Mouse (Mus musculus): Measurements from ENCODE around the gene Hrc. TPM values are rescaled to one million over a fixed set of nuclear protein-coding genes. Genes with fewer than 3 reads are reported as not detected.

Gene Hrc
- total and polyA plus RNA-seq, 2 experiments from 2014 or later = 0.33 to 0.49 TPM

DNA sequence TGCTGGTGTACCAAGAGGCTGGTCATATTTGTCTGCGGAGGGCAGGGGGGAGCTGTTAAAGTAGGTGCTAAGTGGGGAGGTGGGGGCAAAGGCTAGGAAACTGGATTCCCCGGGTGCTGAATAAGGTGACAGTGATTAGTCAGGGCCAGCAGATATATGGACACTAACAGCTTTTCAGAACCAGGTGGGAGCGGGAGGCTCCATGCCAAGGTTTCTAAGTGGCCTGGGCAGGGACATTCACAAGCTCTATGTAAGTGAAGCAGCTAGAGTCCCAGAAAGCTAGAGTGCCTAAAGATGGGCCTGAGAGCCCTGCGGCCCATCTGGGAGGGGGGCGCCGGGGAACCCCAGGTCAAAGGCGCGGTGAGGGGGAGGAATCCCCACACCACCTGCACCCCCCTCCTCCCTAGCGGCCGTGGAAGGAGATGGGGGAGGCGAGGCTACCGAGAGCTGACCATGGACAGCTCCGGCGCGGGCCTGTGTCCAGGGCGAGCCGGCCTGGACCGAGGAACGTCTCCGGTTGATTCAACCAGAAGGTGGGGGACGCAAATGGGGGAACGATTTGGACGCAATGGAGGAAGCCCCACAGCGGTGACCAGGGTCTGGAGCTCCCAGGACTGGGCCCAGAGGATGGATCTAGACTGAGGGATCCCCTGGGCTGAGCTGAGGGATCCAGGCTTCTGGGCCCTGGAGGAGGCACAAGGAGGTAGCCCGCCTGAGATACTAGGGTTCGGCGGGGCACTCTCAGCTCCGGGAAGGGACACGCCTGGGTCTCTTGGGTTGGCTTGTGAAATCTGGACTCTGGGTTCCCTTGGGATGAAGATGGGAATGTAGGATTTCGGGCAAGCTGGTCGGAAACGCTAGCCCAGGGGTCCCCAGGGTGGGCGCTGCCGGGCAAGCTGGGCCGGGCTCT is 30.9 kb downstream of the Hrc start:
- Histone ChIP-seq H3K4me3 (ENCODE audit: low read depth, low read length) (peak overlapping the region; percentile 86), H3K4me2 (ENCODE audit: low read depth, low read length, poor library complexity, severe bottlenecking) (peak overlapping the region; percentile 80), H3K4me1 (ENCODE audit: insufficient read depth, low read length) (peaks cover 36% of the 10 kb centered on the region; the same call in 1 of the 2 replicates), H3K36me3 (ENCODE audit: insufficient read depth, low read length) (no peaks in the 10 kb centered on the region), H3K9ac (replicated peaks; ENCODE audit: low read length, poor library complexity, severe bottlenecking) (peak overlapping the region; percentile 95), H3K27ac (ENCODE audit: low read depth, low read length) (peak overlapping the region; percentile 77), H3K27me3 (ENCODE audit: insufficient read depth, low read length) (no peaks in the 10 kb centered on the region), H3K9me3 (ENCODE audit: low read length) (no peaks in the 10 kb centered on the region)
- 4% methylated on average over 34 of the region's 35 CpGs for WGBS
- TF ChIP-seq CTCF (IDR thresholded peaks at IDR 0.05) = no peak
- ATAC-seq (ENCODE audit: low FRiP score) = no peak
- DNase-seq (ENCODE audit: low spot score) = peak; percentile 23

DNA sequence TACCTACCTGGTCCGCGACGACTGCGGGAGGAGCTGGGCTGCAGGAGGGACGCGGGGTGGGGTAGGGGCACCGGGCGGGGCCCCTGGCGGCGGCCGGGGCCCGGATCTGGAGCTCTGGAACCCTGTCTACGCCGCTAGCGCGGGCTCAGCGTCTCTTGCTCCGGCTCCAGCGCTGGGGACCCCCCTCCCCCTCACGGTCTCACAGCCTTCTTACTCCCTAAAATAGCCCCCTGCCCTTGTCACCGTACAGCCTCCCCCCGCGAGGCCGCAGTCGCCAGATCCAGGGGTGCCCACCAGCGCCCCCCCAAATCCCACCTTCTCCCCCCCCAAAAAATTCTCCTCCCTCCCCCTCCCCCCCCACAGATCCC is 31.5 kb downstream of the Hrc start, which contains the start of gene Ppfia3:
TSS of gene Ppfia3 (minus strand) at position 368 of the 368 bp plus-strand sequence.
- 0% methylated on average over 16 of the region's 26 CpGs for WGBS
- Histone ChIP-seq H3K27me3 (ENCODE audit: insufficient read depth, low read length) (no peaks in the 10 kb centered on the region), H3K4me2 (ENCODE audit: low read depth, low read length, poor library complexity, severe bottlenecking) (peak within 1 kb of the TSS; percentile 80), H3K4me1 (ENCODE audit: insufficient read depth, low read length) (peaks cover 36% of the 10 kb centered on the region; the same call in 1 of the 2 replicates), H3K4me3 (ENCODE audit: low read depth, low read length) (peak within 1 kb of the TSS; percentile 86), H3K36me3 (ENCODE audit: insufficient read depth, low read length) (no peaks in the 10 kb centered on the region; the same call in 1 of the 2 replicates), H3K27ac (ENCODE audit: low read depth, low read length) (peak within 1 kb of the TSS; percentile 90), H3K9me3 (ENCODE audit: low read length) (no peaks in the 10 kb centered on the region), H3K9ac (replicated peaks; ENCODE audit: low read length, poor library complexity, severe bottlenecking) (peak within 1 kb of the TSS; percentile 95)
- DNase-seq (ENCODE audit: low spot score) (no peak), ATAC-seq (ENCODE audit: low FRiP score) (peak; percentile 36)
- no peak for TF ChIP-seq CTCF (IDR thresholded peaks at IDR 0.05)

DNA sequence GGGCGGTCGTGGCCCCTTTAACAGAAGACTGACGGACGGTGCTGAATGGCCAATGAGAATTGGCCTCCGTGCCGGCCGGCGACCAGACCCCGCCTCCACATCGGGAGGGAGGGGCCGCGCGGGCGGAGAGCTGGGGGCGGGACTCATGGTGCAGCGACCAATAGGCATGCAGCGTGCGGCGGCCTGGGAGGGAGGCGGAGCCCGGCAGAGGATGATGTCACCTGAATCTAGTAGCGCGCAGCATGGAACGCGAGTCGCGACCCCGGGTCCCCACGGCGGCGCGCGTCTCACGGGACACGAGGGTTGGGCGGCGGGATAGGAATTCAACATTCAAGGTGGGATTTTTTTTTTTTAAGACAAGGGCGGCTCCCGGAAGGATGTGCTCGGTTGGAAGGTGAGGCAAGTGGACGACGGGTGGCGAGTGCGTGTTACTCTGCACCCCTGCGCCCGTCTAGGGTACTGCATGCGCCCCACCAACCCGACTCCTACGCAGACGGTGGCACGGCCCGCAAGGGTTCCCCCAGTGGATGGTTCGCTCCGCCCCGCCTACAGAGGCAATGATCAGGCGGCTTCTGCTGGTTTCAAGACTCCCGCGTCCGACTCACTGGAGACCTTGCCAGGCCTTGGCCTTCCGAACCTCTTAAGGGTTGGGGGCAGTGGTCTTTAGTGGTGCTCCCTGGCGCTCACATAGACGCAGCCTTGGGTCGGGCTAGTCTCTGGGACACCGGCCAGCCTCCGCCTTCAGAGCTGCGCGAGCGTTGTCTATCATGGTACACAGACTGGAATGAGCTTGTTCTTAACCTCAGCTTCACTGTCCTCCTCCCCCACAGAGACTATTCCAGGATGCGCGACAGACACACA is 32.2 kb downstream of the Hrc start:
- DNase-seq (ENCODE audit: low spot score) (peak; percentile 97), ATAC-seq (ENCODE audit: low FRiP score) (peak; percentile 92)
- H3K9ac ChIP-seq (replicated peaks; ENCODE audit: low read length, poor library complexity, severe bottlenecking) = peak overlapping the region; percentile 95
- WGBS = under 1% methylated on average over 68 of the region's 70 CpGs
- H3K4me1 ChIP-seq (ENCODE audit: insufficient read depth, low read length) = peaks cover 31% of the 10 kb centered on the region; the same call in 1 of the 2 replicates
- H3K27me3 ChIP-seq (ENCODE audit: insufficient read depth, low read length) = no peaks in the 10 kb centered on the region
- peak overlapping the region; percentile 86 for H3K4me3 ChIP-seq (ENCODE audit: low read depth, low read length)
- no peaks in the 10 kb centered on the region; the same call in 1 of the 2 replicates for H3K36me3 ChIP-seq (ENCODE audit: insufficient read depth, low read length)
- no peaks in the 10 kb centered on the region for H3K9me3 ChIP-seq (ENCODE audit: low read length)
- H3K27ac ChIP-seq (ENCODE audit: low read depth, low read length) = peak overlapping the region; percentile 90
- H3K4me2 ChIP-seq (ENCODE audit: low read depth, low read length, poor library complexity, severe bottlenecking) = peak overlapping the region; percentile 80
- TF ChIP-seq CTCF (IDR thresholded peaks at IDR 0.05) = peak; percentile 83

DNA sequence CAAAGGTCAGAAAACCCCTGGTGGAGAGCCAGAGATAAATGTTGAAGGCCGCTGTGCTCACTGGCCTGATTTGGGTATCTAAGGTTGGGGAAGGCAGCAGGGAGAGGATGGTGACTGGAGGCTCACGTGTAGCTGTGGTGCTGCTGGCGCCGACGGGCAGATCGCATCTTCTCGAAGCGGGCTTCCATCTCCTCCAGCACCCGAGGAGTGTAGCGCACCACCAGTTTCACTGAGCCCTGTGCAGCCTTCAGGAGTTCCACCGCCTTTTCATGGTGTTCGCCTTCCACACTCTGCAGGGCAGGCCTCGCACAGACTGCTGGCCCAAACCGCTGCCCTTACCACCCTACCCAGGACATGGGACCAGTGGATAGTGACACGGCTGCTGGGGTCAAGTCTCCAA is 33.1 kb downstream of the Hrc start:
- no peaks in the 10 kb centered on the region for H3K27me3 ChIP-seq (ENCODE audit: insufficient read depth, low read length)
- H3K9ac ChIP-seq (replicated peaks; ENCODE audit: low read length, poor library complexity, severe bottlenecking) = peak overlapping the region; percentile 63
- peak overlapping the region; percentile 80 for H3K4me2 ChIP-seq (ENCODE audit: low read depth, low read length, poor library complexity, severe bottlenecking)
- H3K36me3 ChIP-seq (ENCODE audit: insufficient read depth, low read length) = peaks cover 3% of the 10 kb centered on the region; the same call in 1 of the 2 replicates
- 75% methylated on average over 15 of the region's 15 CpGs for WGBS
- no peaks in the 10 kb centered on the region for H3K9me3 ChIP-seq (ENCODE audit: low read length)
- no peak for DNase-seq (ENCODE audit: low spot score)
- no peak overlapping the region for H3K27ac ChIP-seq (ENCODE audit: low read depth, low read length)
- ATAC-seq (ENCODE audit: low FRiP score) = no peak
- H3K4me1 ChIP-seq (ENCODE audit: insufficient read depth, low read length) = peaks cover 24% of the 10 kb centered on the region; the same call in 1 of the 2 replicates
- H3K4me3 ChIP-seq (ENCODE audit: low read depth, low read length) = peak overlapping the region; percentile 86
- no peak for TF ChIP-seq CTCF (IDR thresholded peaks at IDR 0.05)

DNA sequence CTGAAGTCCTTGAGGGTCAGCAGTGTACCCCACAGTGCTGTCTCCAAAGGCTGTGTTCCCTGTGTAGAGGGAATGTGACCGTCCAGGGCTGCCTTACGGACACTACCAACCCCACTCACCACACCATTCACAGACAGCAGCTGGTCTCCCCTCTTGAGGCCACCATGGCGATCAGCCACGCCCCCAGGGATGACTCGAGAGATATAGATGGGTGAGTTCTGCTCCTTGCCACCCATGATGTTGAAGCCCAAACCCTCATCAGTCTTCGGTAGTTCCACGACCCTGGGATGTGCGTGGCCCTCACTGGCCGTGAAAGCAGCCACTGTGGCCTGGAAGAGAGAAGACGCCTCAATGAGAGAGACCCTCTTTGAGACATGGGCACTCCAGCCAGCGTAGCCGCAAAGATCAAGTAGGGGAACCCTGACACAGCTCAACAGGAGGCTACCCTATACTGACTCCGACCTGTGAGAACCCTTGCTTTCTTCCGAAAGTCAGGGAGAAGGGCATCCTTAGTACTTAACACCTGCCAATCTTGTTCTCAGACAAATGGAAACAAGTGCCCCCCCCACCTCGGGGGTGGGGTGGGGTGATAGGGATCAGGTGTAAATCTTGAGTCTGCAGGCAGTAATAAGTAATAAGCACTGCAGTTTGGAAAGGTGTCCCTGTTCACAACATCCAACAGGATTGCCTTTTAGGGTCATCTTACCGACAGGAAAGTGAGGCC is 34.1 kb downstream of the Hrc start:
- TF ChIP-seq CTCF (IDR thresholded peaks at IDR 0.05) = no peak

More for the DNA sequence above, 34.1 kb downstream of the Hrc start:
- Histone ChIP-seq H3K9me3 (ENCODE audit: low read length) (no peaks in the 10 kb centered on the region), H3K4me1 (ENCODE audit: insufficient read depth, low read length) (peaks cover 22% of the 10 kb centered on the region; the same call in 1 of the 2 replicates), H3K9ac (replicated peaks; ENCODE audit: low read length, poor library complexity, severe bottlenecking) (peak overlapping the region; percentile 66; the same call in 1 of the 2 replicates), H3K4me3 (ENCODE audit: low read depth, low read length) (peak overlapping the region; percentile 54), H3K4me2 (ENCODE audit: low read depth, low read length, poor library complexity, severe bottlenecking) (peak overlapping the region; percentile 92), H3K36me3 (ENCODE audit: insufficient read depth, low read length) (peaks cover 7% of the 10 kb centered on the region), H3K27ac (ENCODE audit: low read depth, low read length) (no peak overlapping the region), H3K27me3 (ENCODE audit: insufficient read depth, low read length) (no peaks in the 10 kb centered on the region)
- DNase-seq (ENCODE audit: low spot score) = no peak
- ATAC-seq (ENCODE audit: low FRiP score) = no peak
- 77% methylated on average over 16 of the region's 16 CpGs for WGBS

Measured in midbrain, postnatal 0 days (tissue).